Mouse (Mus musculus) neural tube, embryonic 13.5 days (tissue): ENCODE measurements around the gene Aurkaip1. TPM values are rescaled to one million over a fixed set of nuclear protein-coding genes. Genes with fewer than 3 reads are reported as not detected.

Experiments
- ATAC-seq: fragments of 200-750 bp; cut with Nextera tagmentation; 2 replicates; pipeline ENCODE4 v1.8.0; 2017; ENCODE audit warnings: low read depth, mild to moderate bottlenecking, moderate TSS enrichment, moderate library complexity
- H3K27ac ChIP-seq: fragments of 300-500 bp; sonication (generic); replicated peaks from 2 replicates; pipeline ENCODE4 v1.5.1; 2015; ENCODE audit warnings: moderate library complexity, mild to moderate bottlenecking, inconsistent platforms
- H3K27me3 ChIP-seq: fragments of 300-500 bp; sonication (generic); 2 replicates; pipeline ENCODE4 v1.6.1; 2015; ENCODE audit warnings: mild to moderate bottlenecking, inconsistent platforms
- H3K36me3 ChIP-seq: fragments of 300-500 bp; sonication (generic); 2 replicates; pipeline ENCODE4 v1.6.1; 2015; ENCODE audit warnings: mild to moderate bottlenecking, inconsistent platforms
- H3K4me1 ChIP-seq: fragments of 300-500 bp; sonication (generic); replicated peaks from 2 replicates; pipeline ENCODE4 v1.6.1; 2015; ENCODE audit warnings: inconsistent platforms
- H3K4me2 ChIP-seq: fragments of 300-500 bp; sonication (generic); 2 replicates; pipeline ENCODE4 v1.6.1; 2015; ENCODE audit warnings: inconsistent platforms, mild to moderate bottlenecking, moderate library complexity
- H3K4me3 ChIP-seq: fragments of 300-500 bp; sonication (generic); 2 replicates; pipeline ENCODE4 v1.5.1; 2015; ENCODE audit warnings: mild to moderate bottlenecking, inconsistent platforms
- H3K9ac ChIP-seq: fragments of 300-500 bp; sonication (generic); 2 replicates; pipeline ENCODE4 v1.6.1; 2015; ENCODE audit warnings: moderate library complexity, mild to moderate bottlenecking, inconsistent platforms
- H3K9me3 ChIP-seq: fragments of 300-500 bp; sonication (generic); 2 replicates; pipeline ENCODE4 v1.6.1; 2016; ENCODE audit warnings: inconsistent platforms
- WGBS: fragments of 180-500 bp; shearing (Covaris S2); methylation state at CpG from one replicate; pipeline ENCODE4 v1.1.7; 2015; 5-methylcytosine and 5-hydroxymethylcytosine counted together
- polyA plus RNA-seq: library from polyadenylated mRNA; unstranded; fragments of >200 nt; fragmentation: Nextera tagmentation; extraction: Ambion mirVana; gene quantifications from 2 replicates; pipeline ENCODE4 v1.2.1, GENCODE M21; 2015

Aurkaip1 gene
- polyA plus RNA-seq, 1 experiment from 2014 or later, result 145 TPM

- peaks cover 23% of the 10 kb centered on the region for H3K36me3 ChIP-seq
- no peaks in the 10 kb centered on the region for H3K9me3 ChIP-seq
- peaks cover 33% of the 10 kb centered on the region for H3K4me1 ChIP-seq
- H3K27me3 ChIP-seq, result no peaks in the 10 kb centered on the region
- peak overlapping the region; percentile 85; the same call in 1 of the 2 replicates for H3K27ac ChIP-seq
- peak overlapping the region; percentile 94 for H3K4me3 ChIP-seq
- ATAC-seq, result no peak
- 54% methylated on average over 10 of the region's 10 CpGs for WGBS
- peak overlapping the region; percentile 100 for H3K4me2 ChIP-seq
- peak overlapping the region; percentile 92 for H3K9ac ChIP-seq
Observed at GRCm38 (mm10) chr4:155832321-155832720, 1.2 kb downstream of the Aurkaip1 start.

- Histone ChIP-seq H3K27me3 (no peaks in the 10 kb centered on the region), H3K4me1 (peaks cover 33% of the 10 kb centered on the region), H3K36me3 (peaks cover 13% of the 10 kb centered on the region; the same call in 1 of the 2 replicates), H3K4me3 (no peak overlapping the region), H3K4me2 (peak overlapping the region; percentile 100; the same call in 1 of the 2 replicates), H3K9ac (0 out of 2 replicates have a peak overlapping the region, but pooled peaks have one; percentile 92), H3K27ac (no peak overlapping the region), H3K9me3 (no peaks in the 10 kb centered on the region)
- 89% methylated on average over 4 of the region's 4 CpGs for WGBS
- ATAC-seq, result no peak
Observed at GRCm38 (mm10) chr4:155833234-155833633, 2.2 kb downstream of the Aurkaip1 start.

- no peaks in the 10 kb centered on the region for H3K27me3 ChIP-seq
- peak overlapping the region; percentile 84 for H3K27ac ChIP-seq
- H3K9ac ChIP-seq, result no peak overlapping the region
- H3K4me1 ChIP-seq, result peaks cover 33% of the 10 kb centered on the region
- H3K36me3 ChIP-seq, result peaks cover 10% of the 10 kb centered on the region; the same call in 1 of the 2 replicates
- no peaks in the 10 kb centered on the region for H3K9me3 ChIP-seq
- ATAC-seq, result peak; percentile 34; the same call in 1 of the 2 replicates
- WGBS, result 38% methylated on average over 2 of the region's 2 CpGs
- no peak overlapping the region for H3K4me3 ChIP-seq
- H3K4me2 ChIP-seq, result no peak overlapping the region
Observed at GRCm38 (mm10) chr4:155833836-155834235, 2.8 kb downstream of the Aurkaip1 start.

GRCm38 (mm10) chr4:155837404-155838010 lies 6.4 kb downstream of the Aurkaip1 start:
- peaks cover 22% of the 10 kb centered on the region for H3K27me3 ChIP-seq
- ATAC-seq, result no peak
- H3K27ac ChIP-seq, result 0 out of 2 replicates have a peak overlapping the region, but pooled peaks have one; percentile 1
- no peak overlapping the region for H3K9ac ChIP-seq
- no peaks in the 10 kb centered on the region for H3K9me3 ChIP-seq
- no peak overlapping the region for H3K4me2 ChIP-seq
- H3K4me3 ChIP-seq, result no peak overlapping the region
- WGBS, result 82% methylated on average over 11 of the region's 11 CpGs
- H3K36me3 ChIP-seq, result peaks cover 12% of the 10 kb centered on the region
- H3K4me1 ChIP-seq, result peaks cover 45% of the 10 kb centered on the region

GRCm38 (mm10) chr4:155838187-155839153 lies 7.4 kb downstream of the Aurkaip1 start:
- Histone ChIP-seq H3K27me3 (peaks cover 26% of the 10 kb centered on the region), H3K9ac (no peak overlapping the region), H3K36me3 (peaks cover 5% of the 10 kb centered on the region), H3K27ac (0 out of 2 replicates have a peak overlapping the region, but pooled peaks have one; percentile 46), H3K4me2 (no peak overlapping the region), H3K9me3 (no peaks in the 10 kb centered on the region), H3K4me3 (no peak overlapping the region), H3K4me1 (peaks cover 36% of the 10 kb centered on the region)
- WGBS, result 65% methylated on average over 8 of the region's 8 CpGs
- ATAC-seq, result no peak

- WGBS, result 2% methylated on average over 16 of the region's 16 CpGs
- no peaks in the 10 kb centered on the region for H3K9me3 ChIP-seq
- ATAC-seq, result peak; percentile 54
- peaks cover 26% of the 10 kb centered on the region for H3K27me3 ChIP-seq
- peak within 1 kb of the TSS; percentile 38 for H3K4me3 ChIP-seq
- H3K4me1 ChIP-seq, result peaks cover 26% of the 10 kb centered on the region
- peak within 1 kb of the TSS; percentile 64 for H3K9ac ChIP-seq
- peak within 1 kb of the TSS; percentile 46; the same call in 1 of the 2 replicates for H3K27ac ChIP-seq
- peak within 1 kb of the TSS; percentile 60 for H3K4me2 ChIP-seq
- peaks cover 3% of the 10 kb centered on the region; the same call in 1 of the 2 replicates for H3K36me3 ChIP-seq
Observed at GRCm38 (mm10) chr4:155839483-155839910, 8.4 kb downstream of the Aurkaip1 start, which contains the start of gene Mxra8. Gene Mxra8, plus strand, starts transcription at chr4:155839680.

- Histone ChIP-seq H3K4me1 (peaks cover 26% of the 10 kb centered on the region), H3K9ac (peak overlapping the region; percentile 64), H3K27me3 (peaks cover 26% of the 10 kb centered on the region), H3K9me3 (no peaks in the 10 kb centered on the region), H3K4me2 (peak overlapping the region; percentile 60), H3K4me3 (peak overlapping the region; percentile 38), H3K36me3 (peaks cover 3% of the 10 kb centered on the region; the same call in 1 of the 2 replicates), H3K27ac (peak overlapping the region; percentile 38; the same call in 1 of the 2 replicates)
- 10% methylated on average over 8 of the region's 8 CpGs for WGBS
- ATAC-seq, result peak; percentile 32; the same call in 1 of the 2 replicates
Observed at GRCm38 (mm10) chr4:155840076-155841002, 9.3 kb downstream of the Aurkaip1 start.

GRCm38 (mm10) chr4:155841003-155841454 lies 10.0 kb downstream of the Aurkaip1 start:
- peak; percentile 23; the same call in 1 of the 2 replicates for ATAC-seq
- under 1% methylated on average over 32 of the region's 32 CpGs for WGBS
- Histone ChIP-seq H3K4me3 (peak overlapping the region; percentile 38), H3K27ac (no peak overlapping the region), H3K27me3 (peaks cover 26% of the 10 kb centered on the region), H3K4me2 (peak overlapping the region; percentile 60), H3K4me1 (peaks cover 26% of the 10 kb centered on the region), H3K9me3 (no peaks in the 10 kb centered on the region), H3K9ac (peak overlapping the region; percentile 64), H3K36me3 (peaks cover 3% of the 10 kb centered on the region; the same call in 1 of the 2 replicates)

GRCm38 (mm10) chr4:155841651-155842270 lies 10.7 kb downstream of the Aurkaip1 start:
- Histone ChIP-seq H3K4me1 (peaks cover 32% of the 10 kb centered on the region), H3K9ac (peak overlapping the region; percentile 64), H3K27ac (no peak overlapping the region), H3K9me3 (no peaks in the 10 kb centered on the region), H3K36me3 (peaks cover 3% of the 10 kb centered on the region; the same call in 1 of the 2 replicates), H3K4me2 (peak overlapping the region; percentile 60), H3K27me3 (peaks cover 26% of the 10 kb centered on the region), H3K4me3 (peak overlapping the region; percentile 38; the same call in 1 of the 2 replicates)
- 36% methylated on average over 38 of the region's 38 CpGs for WGBS
- ATAC-seq, result peak; percentile 4; the same call in 1 of the 2 replicates

GRCm38 (mm10) chr4:155843231-155843630 lies 12.2 kb downstream of the Aurkaip1 start:
- no peak overlapping the region for H3K27ac ChIP-seq
- H3K27me3 ChIP-seq, result peaks cover 26% of the 10 kb centered on the region
- H3K9ac ChIP-seq, result no peak overlapping the region
- no peaks in the 10 kb centered on the region for H3K9me3 ChIP-seq
- WGBS, result 91% methylated on average over 5 of the region's 5 CpGs
- no peak overlapping the region for H3K4me2 ChIP-seq
- no peak for ATAC-seq
- peaks cover 3% of the 10 kb centered on the region; the same call in 1 of the 2 replicates for H3K36me3 ChIP-seq
- peaks cover 38% of the 10 kb centered on the region for H3K4me1 ChIP-seq
- H3K4me3 ChIP-seq, result no peak overlapping the region
